Mouse (Mus musculus) intestine, embryonic 15.5 days (tissue): ENCODE measurements around the gene Pacrg. TPM values are rescaled to one million over a fixed set of nuclear protein-coding genes. Genes with fewer than 3 reads are reported as not detected.

ENCODE experiments used
- ATAC-seq: fragments of 200-750 bp; cut with Nextera tagmentation; 2 replicates; pipeline ENCODE4 v1.8.0; 2017; ENCODE audit warnings: moderate TSS enrichment, moderate library complexity
- H3K27ac ChIP-seq: fragments of 300-500 bp; sonication (generic); 2 replicates; pipeline ENCODE4 v1.5.1; 2015; ENCODE audit warnings: mild to moderate bottlenecking, inconsistent platforms
- H3K27me3 ChIP-seq: fragments of 300-500 bp; sonication (generic); replicated peaks from 2 replicates; pipeline ENCODE4 v1.6.1; 2015; ENCODE audit warnings: inconsistent platforms
- H3K36me3 ChIP-seq: fragments of 300-500 bp; sonication (generic); 2 replicates; pipeline ENCODE4 v1.6.1; 2015; ENCODE audit warnings: inconsistent platforms
- H3K4me1 ChIP-seq: fragments of 300-500 bp; sonication (generic); replicated peaks from 2 replicates; pipeline ENCODE4 v1.6.1; 2015; ENCODE audit warnings: inconsistent platforms
- H3K4me2 ChIP-seq: fragments of 300-500 bp; sonication (generic); replicated peaks from 2 replicates; pipeline ENCODE4 v1.6.1; 2015; ENCODE audit warnings: mild to moderate bottlenecking, inconsistent platforms
- H3K4me3 ChIP-seq: fragments of 300-500 bp; sonication (generic); replicated peaks from 2 replicates; pipeline ENCODE4 v1.5.1; 2015; ENCODE audit warnings: inconsistent platforms
- H3K9ac ChIP-seq: fragments of 300-500 bp; sonication (generic); 2 replicates; pipeline ENCODE4 v1.6.1; 2015; ENCODE audit warnings: inconsistent platforms
- H3K9me3 ChIP-seq: fragments of 300-500 bp; sonication (generic); 2 replicates; pipeline ENCODE4 v1.6.1; 2016; ENCODE audit warnings: inconsistent platforms
- WGBS: fragments of 180-500 bp; shearing (Covaris S2); methylation state at CpG from one replicate; pipeline ENCODE4 v1.1.7; 2015; 5-methylcytosine and 5-hydroxymethylcytosine counted together
- polyA plus RNA-seq: library from polyadenylated mRNA; unstranded; fragments of >200 nt; fragmentation: Nextera tagmentation; extraction: Ambion mirVana; gene quantifications from 2 replicates; pipeline ENCODE4 v1.2.1, GENCODE M21; 2015

The Pacrg gene
- polyA plus RNA-seq, 1 experiment from 2014 or later: 0.93 TPM

- no peaks in the 10 kb centered on the region for H3K4me1 ChIP-seq
- 75% methylated on average over 6 of the region's 6 CpGs for WGBS
- H3K27ac ChIP-seq: no peak overlapping the region
- no peaks in the 10 kb centered on the region for H3K36me3 ChIP-seq
- no peak overlapping the region for H3K4me3 ChIP-seq
- H3K9me3 ChIP-seq: no peaks in the 10 kb centered on the region
- H3K27me3 ChIP-seq: no peaks in the 10 kb centered on the region
- no peak overlapping the region for H3K4me2 ChIP-seq
- ATAC-seq: no peak
- no peak overlapping the region for H3K9ac ChIP-seq
These were observed 366.9 kb downstream of the Pacrg start for GRCm38 (mm10) chr17:10473175-10473574.

DNA sequence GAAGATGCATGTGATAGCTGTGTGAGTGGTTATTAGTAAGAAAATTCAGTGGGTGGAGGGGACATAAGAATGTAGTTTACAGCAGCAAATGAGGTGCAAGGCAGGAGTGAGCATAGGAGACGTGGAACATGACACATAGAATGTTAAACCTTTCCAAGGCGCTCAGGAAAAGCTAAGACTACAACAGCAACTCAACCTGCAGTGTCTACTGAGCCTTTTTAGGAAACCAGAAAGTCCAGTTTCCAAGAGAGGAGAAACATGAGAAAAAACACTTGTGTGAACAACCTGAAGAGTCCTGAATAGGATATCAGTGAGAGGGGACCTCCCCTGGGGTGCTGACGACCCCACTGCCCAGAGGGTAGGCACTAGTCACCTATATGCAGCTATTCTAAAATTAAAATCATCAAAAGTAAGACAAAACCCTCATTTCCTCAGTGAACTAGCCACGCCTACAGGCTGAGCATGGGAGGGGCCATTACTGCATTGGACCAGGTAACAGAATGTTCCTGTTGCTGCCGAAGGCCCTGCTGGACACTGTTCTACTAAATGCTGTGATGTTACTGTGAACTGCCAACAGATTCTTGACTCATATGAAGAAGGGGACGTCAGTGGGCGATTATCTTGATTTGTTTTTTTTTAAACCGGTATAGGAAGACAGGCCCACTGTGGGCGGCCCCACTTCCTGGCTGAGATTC lies 370.1 kb downstream of the Pacrg start:
- H3K36me3 ChIP-seq: no peaks in the 10 kb centered on the region
- no peaks in the 10 kb centered on the region for H3K27me3 ChIP-seq
- no peak overlapping the region for H3K4me3 ChIP-seq
- no peak overlapping the region for H3K9ac ChIP-seq
- H3K27ac ChIP-seq: no peak overlapping the region
- 86% methylated on average over 9 of the region's 9 CpGs for WGBS
- H3K4me1 ChIP-seq: no peaks in the 10 kb centered on the region
- no peak overlapping the region for H3K4me2 ChIP-seq
- no peaks in the 10 kb centered on the region for H3K9me3 ChIP-seq
- no peak for ATAC-seq

- Histone ChIP-seq H3K9ac (no peak overlapping the region), H3K4me1 (no peaks in the 10 kb centered on the region), H3K4me2 (no peak overlapping the region), H3K9me3 (no peaks in the 10 kb centered on the region), H3K36me3 (no peaks in the 10 kb centered on the region), H3K27me3 (no peaks in the 10 kb centered on the region), H3K4me3 (no peak overlapping the region), H3K27ac (no peak overlapping the region)
- ATAC-seq: no peak
- WGBS: 87% methylated on average over 3 of the region's 3 CpGs
These were observed 373.0 kb downstream of the Pacrg start for GRCm38 (mm10) chr17:10467102-10467501.

DNA sequence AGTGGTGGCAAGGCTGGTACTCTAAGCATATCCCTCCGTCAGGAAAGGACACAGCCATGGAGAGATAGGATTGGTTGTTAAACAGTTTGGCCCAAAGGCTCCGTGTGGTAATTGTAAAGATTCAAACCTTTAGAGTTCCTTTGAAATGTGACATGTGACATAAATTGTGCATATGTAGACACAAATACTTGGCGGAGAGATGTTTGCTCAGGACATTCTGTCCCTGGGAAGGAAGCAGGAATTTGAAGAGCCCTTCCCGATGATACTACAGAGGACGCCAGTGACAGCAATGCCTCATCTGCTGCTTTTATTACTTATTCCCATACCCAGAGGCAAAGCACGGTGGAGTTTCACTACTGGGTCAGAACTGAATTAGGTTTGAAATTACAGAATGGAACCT lies 374.6 kb downstream of the Pacrg start:
- Histone ChIP-seq H3K9me3 (no peaks in the 10 kb centered on the region), H3K27ac (no peak overlapping the region), H3K4me2 (no peak overlapping the region), H3K27me3 (no peaks in the 10 kb centered on the region), H3K4me3 (no peak overlapping the region), H3K36me3 (no peaks in the 10 kb centered on the region), H3K4me1 (no peaks in the 10 kb centered on the region), H3K9ac (no peak overlapping the region)
- 63% methylated on average over 6 of the region's 6 CpGs for WGBS
- ATAC-seq: no peak

DNA sequence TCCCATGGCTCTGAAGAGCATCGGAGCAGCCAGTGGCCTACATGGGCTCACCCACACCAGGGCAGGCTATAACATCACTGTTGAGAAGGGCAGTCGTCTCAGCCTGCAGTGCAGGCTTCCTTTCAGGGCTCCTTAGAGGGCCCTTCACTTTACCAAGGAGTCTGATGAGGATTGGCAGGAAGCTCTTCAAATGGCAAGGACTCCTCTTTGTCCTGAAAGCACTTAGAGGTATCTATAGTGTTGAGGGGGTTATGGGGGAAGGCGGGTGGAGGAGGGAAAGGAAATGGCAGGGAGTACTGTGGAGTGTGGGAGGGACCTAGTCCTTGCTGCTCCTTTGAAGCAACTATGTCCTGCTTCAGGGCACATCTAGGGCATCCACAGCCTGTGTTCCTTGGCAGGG lies 375.4 kb downstream of the Pacrg start:
- Histone ChIP-seq H3K4me2 (no peak overlapping the region), H3K36me3 (no peaks in the 10 kb centered on the region), H3K4me1 (no peaks in the 10 kb centered on the region), H3K9me3 (no peaks in the 10 kb centered on the region), H3K27me3 (no peaks in the 10 kb centered on the region), H3K4me3 (no peak overlapping the region), H3K27ac (no peak overlapping the region), H3K9ac (no peak overlapping the region)
- ATAC-seq: no peak
- WGBS: 73% methylated on average over 3 of the region's 3 CpGs

DNA sequence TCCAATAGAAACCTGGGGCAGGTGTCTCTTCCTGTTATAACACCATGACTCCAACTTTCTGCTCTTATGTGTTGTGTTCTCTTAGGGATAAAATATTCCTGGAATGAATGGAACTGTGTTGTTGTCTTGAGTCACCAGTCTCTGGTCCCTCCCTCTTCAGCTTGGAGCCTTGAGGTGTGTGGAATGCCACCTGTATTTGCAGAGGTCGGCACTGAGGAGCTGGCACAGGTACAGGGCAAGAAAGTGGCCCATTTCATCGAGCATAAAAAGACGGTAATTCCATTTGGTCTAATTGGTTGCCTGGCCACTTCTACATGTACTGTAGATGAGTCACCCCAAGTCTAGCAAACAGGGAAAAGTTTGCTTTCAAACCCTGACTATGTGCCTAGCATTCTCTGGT lies 376.5 kb downstream of the Pacrg start:
- H3K9me3 ChIP-seq: no peaks in the 10 kb centered on the region
- H3K4me1 ChIP-seq: no peaks in the 10 kb centered on the region
- H3K4me3 ChIP-seq: no peak overlapping the region
- H3K9ac ChIP-seq: no peak overlapping the region
- 85% methylated on average over 3 of the region's 3 CpGs for WGBS
- H3K27ac ChIP-seq: no peak overlapping the region
- no peaks in the 10 kb centered on the region for H3K27me3 ChIP-seq
- no peak for ATAC-seq
- no peak overlapping the region for H3K4me2 ChIP-seq
- no peaks in the 10 kb centered on the region for H3K36me3 ChIP-seq

DNA sequence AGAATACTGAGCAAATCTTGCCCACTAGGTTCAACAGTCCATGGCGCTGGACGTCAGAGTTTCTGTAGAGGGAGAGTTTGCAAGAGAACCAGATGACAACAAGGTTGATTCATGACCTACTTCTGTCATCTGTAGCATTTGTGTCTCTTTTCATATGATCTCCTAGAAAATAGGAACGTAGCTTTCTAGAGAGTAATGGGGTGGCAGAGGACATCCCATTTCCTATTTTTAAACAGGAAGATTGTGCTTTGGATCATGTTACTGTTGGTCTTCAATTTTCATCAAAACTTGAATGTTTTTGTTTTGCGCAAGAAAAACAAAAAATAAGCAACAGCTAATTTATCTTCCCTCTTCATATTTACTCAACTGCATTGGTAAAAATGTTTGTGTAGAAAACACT lies 379.2 kb downstream of the Pacrg start:
- H3K36me3 ChIP-seq: no peaks in the 10 kb centered on the region
- no peaks in the 10 kb centered on the region for H3K27me3 ChIP-seq
- no peak overlapping the region for H3K4me2 ChIP-seq
- H3K27ac ChIP-seq: no peak overlapping the region
- no peaks in the 10 kb centered on the region for H3K9me3 ChIP-seq
- H3K4me1 ChIP-seq: no peaks in the 10 kb centered on the region
- 83% methylated on average over 4 of the region's 4 CpGs for WGBS
- ATAC-seq: no peak
- H3K9ac ChIP-seq: no peak overlapping the region
- H3K4me3 ChIP-seq: no peak overlapping the region

GRCm38 (mm10) chr17:10458743-10459142 lies 381.4 kb downstream of the Pacrg start:
- no peak overlapping the region for H3K4me2 ChIP-seq
- H3K9me3 ChIP-seq: no peaks in the 10 kb centered on the region
- H3K27me3 ChIP-seq: no peaks in the 10 kb centered on the region
- H3K9ac ChIP-seq: no peak overlapping the region
- no peak overlapping the region for H3K27ac ChIP-seq
- no peaks in the 10 kb centered on the region for H3K4me1 ChIP-seq
- no peak overlapping the region for H3K4me3 ChIP-seq
- no peaks in the 10 kb centered on the region for H3K36me3 ChIP-seq
- ATAC-seq: no peak

GRCm38 (mm10) chr17:10456409-10456808 lies 383.7 kb downstream of the Pacrg start:
- H3K36me3 ChIP-seq: no peaks in the 10 kb centered on the region
- no peak for ATAC-seq
- no peak overlapping the region for H3K9ac ChIP-seq
- H3K27ac ChIP-seq: no peak overlapping the region
- H3K27me3 ChIP-seq: no peaks in the 10 kb centered on the region
- no peak overlapping the region for H3K4me2 ChIP-seq
- no peak overlapping the region for H3K4me3 ChIP-seq
- no peaks in the 10 kb centered on the region for H3K9me3 ChIP-seq
- WGBS: 80% methylated on average over 4 of the region's 4 CpGs
- no peaks in the 10 kb centered on the region for H3K4me1 ChIP-seq

DNA sequence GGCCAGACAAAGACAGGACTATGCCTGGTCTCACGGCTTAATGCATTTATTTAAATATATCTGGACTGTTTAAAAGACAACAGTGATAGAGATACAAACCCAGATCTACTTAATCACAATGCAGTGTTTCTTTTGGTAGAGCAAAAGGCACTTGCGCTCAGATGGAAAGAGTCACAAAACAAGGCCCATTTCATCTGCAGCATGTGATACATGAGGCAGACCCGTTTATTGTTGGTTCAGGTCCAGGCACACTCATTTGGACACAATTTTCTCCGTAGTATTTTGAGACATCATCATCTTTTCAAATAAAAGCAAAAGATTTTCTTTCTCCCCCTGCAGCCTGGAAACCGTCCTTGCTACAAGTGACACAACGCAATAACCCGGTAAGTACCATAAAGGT lies 384.1 kb downstream of the Pacrg start:
- H3K9ac ChIP-seq: no peak overlapping the region
- H3K4me2 ChIP-seq: no peak overlapping the region
- no peaks in the 10 kb centered on the region for H3K9me3 ChIP-seq
- H3K36me3 ChIP-seq: no peaks in the 10 kb centered on the region
- H3K27ac ChIP-seq: no peak overlapping the region
- WGBS: 81% methylated on average over 7 of the region's 7 CpGs
- no peaks in the 10 kb centered on the region for H3K4me1 ChIP-seq
- H3K27me3 ChIP-seq: no peaks in the 10 kb centered on the region
- ATAC-seq: no peak
- no peak overlapping the region for H3K4me3 ChIP-seq

DNA sequence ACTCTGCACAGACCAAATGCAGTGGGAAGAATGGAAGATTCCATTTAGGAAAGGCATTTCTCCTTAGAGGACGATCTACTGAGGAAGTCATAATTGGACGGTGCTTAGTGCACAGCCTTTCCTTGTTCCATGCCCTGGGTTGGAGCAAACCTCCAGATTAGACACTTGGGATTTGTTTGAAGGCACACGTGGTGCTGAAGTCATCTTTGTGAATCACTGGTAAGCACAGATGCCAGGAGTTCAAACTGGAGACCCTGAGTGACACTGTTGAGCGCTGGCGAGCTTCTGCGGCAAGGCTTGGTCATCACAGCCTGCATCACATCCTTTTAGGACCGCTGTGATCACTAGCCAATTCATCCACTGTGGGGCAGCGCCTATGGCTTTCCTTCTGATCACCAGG lies 385.7 kb downstream of the Pacrg start:
- Histone ChIP-seq H3K9ac (no peak overlapping the region), H3K4me2 (no peak overlapping the region), H3K27me3 (no peaks in the 10 kb centered on the region), H3K36me3 (no peaks in the 10 kb centered on the region), H3K4me3 (no peak overlapping the region), H3K27ac (no peak overlapping the region), H3K4me1 (no peaks in the 10 kb centered on the region), H3K9me3 (no peaks in the 10 kb centered on the region)
- no peak for ATAC-seq
- 87% methylated on average over 8 of the region's 8 CpGs for WGBS

DNA sequence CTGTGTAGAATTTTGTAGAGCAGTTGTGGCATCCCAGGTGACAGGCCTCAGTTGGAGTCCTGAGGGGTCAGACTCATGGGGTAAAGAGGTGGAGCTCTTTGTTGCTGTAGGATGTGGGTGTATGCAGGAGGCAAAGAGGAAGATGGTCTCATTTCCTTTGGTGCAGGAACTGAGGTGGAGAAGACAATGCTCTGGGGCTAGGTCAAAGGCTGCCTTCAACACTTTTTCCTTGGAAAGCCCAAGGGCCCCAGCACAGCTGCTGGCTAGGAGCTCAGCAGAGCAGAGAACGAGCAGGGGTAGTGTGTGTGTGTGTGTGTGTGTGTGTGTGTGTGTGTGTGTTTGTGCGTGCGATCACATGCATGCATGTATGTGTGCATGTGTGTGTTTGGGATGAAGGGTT lies 387.3 kb downstream of the Pacrg start:
- WGBS: 92% methylated on average over 3 of the region's 3 CpGs
- no peak overlapping the region for H3K9ac ChIP-seq
- H3K27me3 ChIP-seq: no peaks in the 10 kb centered on the region
- no peaks in the 10 kb centered on the region for H3K9me3 ChIP-seq
- no peaks in the 10 kb centered on the region for H3K4me1 ChIP-seq
- H3K4me2 ChIP-seq: no peak overlapping the region
- no peak overlapping the region for H3K27ac ChIP-seq
- no peaks in the 10 kb centered on the region for H3K36me3 ChIP-seq
- H3K4me3 ChIP-seq: no peak overlapping the region
- ATAC-seq: no peak

DNA sequence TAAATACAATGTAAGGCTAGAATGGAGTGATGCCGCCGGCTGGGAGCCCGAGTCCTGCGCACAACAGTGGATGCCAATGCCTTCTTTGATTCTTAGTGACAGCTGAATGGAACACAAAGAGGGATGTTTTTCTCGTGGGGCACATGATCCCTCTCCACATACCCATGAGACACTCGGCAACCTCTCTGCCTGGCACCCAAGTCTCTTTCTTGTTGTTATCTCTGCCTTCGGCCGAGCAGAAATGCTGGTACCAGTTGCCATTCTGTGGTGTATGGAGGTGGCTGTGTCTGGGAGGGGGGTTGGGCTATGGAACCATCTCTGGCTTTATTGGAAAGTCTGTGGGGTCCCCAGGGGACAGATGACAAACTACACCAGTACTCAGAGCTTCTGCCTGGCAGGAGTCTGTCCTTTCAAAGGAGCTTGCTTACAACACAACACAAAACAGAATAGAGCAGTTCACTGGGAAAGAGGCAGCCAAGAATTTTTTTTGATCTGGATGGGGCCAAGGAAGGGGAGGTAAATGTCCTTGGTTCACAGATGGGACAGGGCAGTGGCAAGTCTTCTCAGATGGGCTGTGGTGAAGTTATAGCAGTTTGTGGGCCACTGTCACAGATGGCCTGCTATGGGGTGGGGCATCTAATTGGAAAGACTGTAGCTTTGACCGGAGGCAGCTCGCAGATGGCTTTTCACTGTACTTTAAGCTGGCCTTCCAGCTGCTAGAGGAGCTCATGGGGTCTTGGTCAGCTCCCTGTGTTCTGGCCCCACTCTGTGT lies 388.6 kb downstream of the Pacrg start:
- Histone ChIP-seq H3K4me1 (no peaks in the 10 kb centered on the region), H3K27ac (no peak overlapping the region), H3K9me3 (no peaks in the 10 kb centered on the region), H3K4me2 (no peak overlapping the region), H3K36me3 (no peaks in the 10 kb centered on the region), H3K9ac (no peak overlapping the region), H3K4me3 (no peak overlapping the region), H3K27me3 (no peaks in the 10 kb centered on the region)
- WGBS: 79% methylated on average over 10 of the region's 10 CpGs
- no peak for ATAC-seq
